Mouse (Mus musculus): ENCODE data around the gene Acoxl.

DNA sequence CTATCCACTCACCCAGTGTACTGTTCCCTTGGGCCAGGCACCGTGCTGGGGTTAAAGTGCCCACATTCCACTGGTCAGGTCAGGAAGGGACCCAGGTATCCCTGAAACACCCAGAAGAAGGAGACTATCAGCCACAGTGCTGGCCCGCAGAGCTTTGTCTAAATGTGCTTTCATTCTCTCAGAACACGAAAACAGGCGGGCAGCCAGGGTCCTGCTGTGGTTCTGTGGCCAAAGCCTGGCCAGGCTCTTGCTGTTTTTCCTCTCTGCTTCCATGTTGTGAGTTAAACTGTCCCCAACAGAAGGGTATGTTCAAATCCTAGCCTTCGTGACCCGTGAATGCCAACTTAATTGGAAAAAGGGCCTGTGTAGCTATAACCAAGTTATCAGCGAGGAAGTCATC lies 228.9 kb downstream of the Acoxl start:
- no peak for TF ChIP-seq CTCF (IDR thresholded peaks at IDR 0.05; ENCODE audit: extremely low read depth, insufficient read depth, low read length)
- TF ChIP-seq POLR2A (IDR thresholded peaks at IDR 0.05; ENCODE audit: extremely low read depth, insufficient read depth, low read length), result no peak

Data from cortical plate, adult 2 months (tissue).